Mouse (Mus musculus) ES-E14 (cell line): ENCODE data around the gene Ssr1. TPM values are rescaled to one million over a fixed set of nuclear protein-coding genes. Genes with fewer than 3 reads are reported as not detected.

ENCODE experiments used
- DNase-seq: peaks from one replicate; pipeline ENCODE4 v3.0.0-alpha.2; 2013; ENCODE audit warnings: low read depth, low spot score
- H3K27ac ChIP-seq: 2 replicates; pipeline ENCODE4 v1.5.1; 2012; ENCODE audit warnings: low read depth, mild to moderate bottlenecking, low read length, moderate library complexity, mixed read lengths; ENCODE audit not compliant: poor library complexity, insufficient read depth, severe bottlenecking
- H3K36me3 ChIP-seq: 2 replicates; pipeline ENCODE4 v1.6.1; 2012; ENCODE audit warnings: mild to moderate bottlenecking, low read length, moderate library complexity, mixed read lengths; ENCODE audit not compliant: control insufficient read depth, poor library complexity, insufficient read depth, severe bottlenecking
- H3K4me1 ChIP-seq, 2 experiments: fragments of 150-350 bp in 1 of 2; sonication (generic) in 1 of 2; 2 replicates each; pipeline ENCODE4 v1.6.1; 2012; ENCODE audit warnings: low read length in 2 of 2, mild to moderate bottlenecking in 1 of 2, mixed read lengths in 1 of 2; ENCODE audit not compliant: control insufficient read depth in 2 of 2, insufficient read depth in 2 of 2, poor library complexity in 1 of 2
- H3K4me3 ChIP-seq, 2 experiments: fragments of 150-350 bp in 1 of 2; sonication (generic) in 1 of 2; 2 replicates each; pipeline ENCODE4 v1.5.1; 2012; ENCODE audit warnings: low read length in 2 of 2, low read depth in 1 of 2, mild to moderate bottlenecking in 1 of 2, mixed read lengths in 1 of 2; ENCODE audit not compliant: insufficient read depth in 1 of 2, poor library complexity in 1 of 2, severe bottlenecking in 1 of 2
- H3K9ac ChIP-seq: 2 replicates; pipeline ENCODE4 v1.6.1; 2012; ENCODE audit warnings: low read depth, mild to moderate bottlenecking, low read length, mixed read lengths; ENCODE audit not compliant: poor library complexity, insufficient read depth, severe bottlenecking
- H3K9me3 ChIP-seq: fragments of 150-350 bp; sonication (generic); 2 replicates; pipeline ENCODE4 v1.6.1; 2012; ENCODE audit warnings: low read depth, mild to moderate bottlenecking, low read length; ENCODE audit not compliant: control insufficient read depth, insufficient read depth
- CHD2 ChIP-seq: IDR thresholded peaks from 2 replicates; pipeline ENCODE4 v1.6.1; 2014; ENCODE audit warnings: mild to moderate bottlenecking, low read depth, low read length, inconsistent platforms
- HCFC1 ChIP-seq: IDR thresholded peaks from 2 replicates; pipeline ENCODE4 v1.6.1; 2012; ENCODE audit warnings: low read length, inconsistent platforms, borderline replicate concordance; ENCODE audit not compliant: insufficient read depth
- MAFK ChIP-seq: IDR thresholded peaks from 2 replicates; pipeline ENCODE4 v1.6.1; 2014; ENCODE audit warnings: mild to moderate bottlenecking, low read depth, low read length, inconsistent platforms; ENCODE audit not compliant: insufficient read depth
- ZC3H11A ChIP-seq: IDR thresholded peaks from 2 replicates; pipeline ENCODE4 v1.6.1; 2012; ENCODE audit warnings: low read depth, mild to moderate bottlenecking, inconsistent platforms, low read length, borderline replicate concordance
- ZNF384 ChIP-seq: IDR thresholded peaks from 2 replicates; pipeline ENCODE4 v1.6.1; 2012; ENCODE audit warnings: low read depth, low read length, inconsistent platforms
- in situ Hi-C, 2 experiments: fragments of 600-800 bp; cut with MboI; formaldehyde crosslinking; loops; one replicate each; pipeline ENCODE4 v1.15.1; 2025; ENCODE audit warnings: low sequenced_read_pairs in 2 of 2, inconsistent platforms in 1 of 2; ENCODE audit not compliant: unreplicated experiment in 2 of 2
- total RNA-seq: library from RNA; depleted of rRNA; stranded (reverse); fragments of 300-350 nt; gene quantifications from 2 replicates; pipeline ENCODE4 v1.2.3, GENCODE M21; 2012

Gene Ssr1
- total RNA-seq, 1 experiment = 82.0 TPM

- Histone ChIP-seq H3K9me3 (no peaks in the 10 kb centered on the region), H3K4me3 (no peak overlapping the region), H3K36me3 (peaks cover 13% of the 10 kb centered on the region), H3K4me1 (peaks cover 0 to 3% of the 10 kb centered on the region in 2 experiments; a peak in 3 of 4 replicates), H3K9ac (no peak overlapping the region), H3K27ac (no peak overlapping the region)
- DNase-seq = no peak
- in situ Hi-C loops = no loop called here
- TF ChIP-seq ZC3H11A (no peak), HCFC1 (no peak), ZNF384 (no peak), MAFK (no peak)
Observed at GRCm38 (mm10) chr13:37936351-37936750, 57.7 kb downstream of the Ssr1 start.

GRCm38 (mm10) chr13:37934920-37935319 is 59.1 kb downstream of the Ssr1 start:
- no peak for DNase-seq
- Histone ChIP-seq H3K9me3 (no peaks in the 10 kb centered on the region), H3K4me3 (no peak overlapping the region), H3K4me1 (peaks cover 4 to 13% of the 10 kb centered on the region in 2 experiments; a peak in 3 of 4 replicates), H3K9ac (no peak overlapping the region), H3K36me3 (peaks cover 26% of the 10 kb centered on the region), H3K27ac (no peak overlapping the region)
- in situ Hi-C loops = no loop called here
- TF ChIP-seq MAFK (no peak), CHD2 (no peak), ZNF384 (no peak), ZC3H11A (no peak), HCFC1 (no peak)

- TF ChIP-seq MAFK (no peak), ZNF384 (no peak), ZC3H11A (no peak), CHD2 (no peak), HCFC1 (no peak)
- Histone ChIP-seq H3K9me3 (no peaks in the 10 kb centered on the region), H3K27ac (no peak overlapping the region), H3K4me1 (peaks cover 7 to 13% of the 10 kb centered on the region in 2 experiments; a peak in 3 of 4 replicates), H3K36me3 (peaks cover 34% of the 10 kb centered on the region), H3K9ac (no peak overlapping the region), H3K4me3 (no peak overlapping the region)
- in situ Hi-C loops = no loop called here
- DNase-seq = no peak
Observed at GRCm38 (mm10) chr13:37934075-37934474, 59.9 kb downstream of the Ssr1 start.

GRCm38 (mm10) chr13:37931210-37931922 is 62.7 kb downstream of the Ssr1 start:
- in situ Hi-C loops = no loop called here
- Histone ChIP-seq H3K9me3 (no peaks in the 10 kb centered on the region), H3K27ac (no peak overlapping the region), H3K4me3 (peak overlapping the region; percentile 39 to 41; a peak in 1 of 4 replicates), H3K36me3 (peaks cover 34% of the 10 kb centered on the region), H3K4me1 (peaks cover 7 to 13% of the 10 kb centered on the region in 2 experiments; a peak in 3 of 4 replicates), H3K9ac (no peak overlapping the region)
- no peak for TF ChIP-seq ZNF384
- DNase-seq = no peak

DNA sequence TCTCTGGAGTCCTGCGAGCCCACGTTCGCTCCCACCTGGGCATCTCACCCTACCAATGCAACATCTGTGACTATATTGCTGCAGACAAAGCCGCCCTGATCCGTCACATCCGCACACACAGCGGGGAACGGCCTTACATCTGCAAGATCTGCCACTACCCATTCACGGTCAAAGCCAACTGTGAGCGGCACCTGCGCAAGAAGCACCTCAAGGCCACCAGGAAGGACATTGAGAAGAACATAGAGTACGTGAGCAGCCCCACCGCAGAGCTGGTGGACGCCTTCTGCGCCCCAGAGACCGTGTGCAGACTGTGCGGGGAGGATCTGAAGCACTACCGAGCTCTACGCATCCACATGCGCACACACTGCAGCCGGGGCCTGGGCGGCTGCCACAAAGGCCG is 63.4 kb downstream of the Ssr1 start:
- Histone ChIP-seq H3K27ac (no peak overlapping the region), H3K4me1 (peaks cover 7 to 13% of the 10 kb centered on the region in 2 experiments; a peak in 3 of 4 replicates), H3K36me3 (peaks cover 34% of the 10 kb centered on the region), H3K9ac (no peak overlapping the region), H3K4me3 (peak overlapping the region in 1 of 2 experiments; percentile 41; a peak in 1 of 4 replicates), H3K9me3 (no peaks in the 10 kb centered on the region)
- in situ Hi-C loops = no loop called here
- TF ChIP-seq ZNF384 (no peak), CHD2 (no peak), HCFC1 (no peak), ZC3H11A (no peak), MAFK (no peak)
- no peak for DNase-seq
